Mouse (Mus musculus) right cerebral cortex, postnatal 25 days (tissue): ENCODE measurements around the gene Ngrn.
A peak's percentile ranks its signal among the peaks of the same experiment; 100 is the strongest.

ENCODE experiments used
- DNase-seq: peaks from one replicate; pipeline ENCODE4 v3.0.0; 2022

Ngrn gene

GRCm38 (mm10) chr7:80260625-80261371 is at the start of gene Ngrn:
Gene Ngrn (plus strand): TSS chr7:80261215.
- DNase-seq = peak; percentile 84

DNA sequence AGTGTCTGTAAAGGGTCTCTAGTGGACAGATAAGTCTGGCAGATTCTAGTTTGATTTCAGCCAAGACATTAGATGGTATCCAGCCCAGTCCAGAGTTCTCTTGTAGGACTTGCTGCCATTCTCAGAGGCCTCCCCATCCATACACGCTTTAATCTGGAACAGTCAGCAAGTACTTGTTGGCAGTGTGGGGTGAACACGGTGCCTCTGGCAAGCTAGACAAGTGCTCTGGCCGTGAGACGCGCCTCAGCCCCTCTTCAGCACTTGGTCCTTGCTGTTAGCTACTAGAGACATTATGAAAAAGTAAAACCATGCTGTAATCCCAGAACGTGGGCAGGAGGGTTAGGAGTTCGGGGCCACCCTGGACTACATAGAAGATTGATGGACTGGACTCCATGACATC is 47.4 kb upstream of the Ngrn start:
- DNase-seq = no peak

DNA sequence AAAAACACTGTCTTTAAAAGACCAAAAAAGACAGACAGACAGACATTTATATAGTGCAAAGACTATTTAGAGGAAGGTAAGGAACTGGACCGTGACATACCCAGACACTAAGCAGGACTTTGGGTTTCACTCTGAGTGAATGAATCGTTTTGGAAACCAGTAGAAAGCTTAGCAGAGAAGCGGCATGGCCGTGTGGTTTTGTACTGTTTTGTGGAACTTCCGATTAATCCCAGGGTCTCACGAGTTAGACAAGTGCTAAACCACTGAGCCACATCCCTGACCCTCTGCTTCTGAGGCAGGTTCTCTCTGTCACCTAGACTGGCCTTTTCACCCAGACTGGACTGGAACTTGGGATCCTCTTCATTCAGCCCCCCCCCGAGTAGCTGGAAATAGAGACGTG is 46.6 kb upstream of the Ngrn start:
- no peak for DNase-seq

DNA sequence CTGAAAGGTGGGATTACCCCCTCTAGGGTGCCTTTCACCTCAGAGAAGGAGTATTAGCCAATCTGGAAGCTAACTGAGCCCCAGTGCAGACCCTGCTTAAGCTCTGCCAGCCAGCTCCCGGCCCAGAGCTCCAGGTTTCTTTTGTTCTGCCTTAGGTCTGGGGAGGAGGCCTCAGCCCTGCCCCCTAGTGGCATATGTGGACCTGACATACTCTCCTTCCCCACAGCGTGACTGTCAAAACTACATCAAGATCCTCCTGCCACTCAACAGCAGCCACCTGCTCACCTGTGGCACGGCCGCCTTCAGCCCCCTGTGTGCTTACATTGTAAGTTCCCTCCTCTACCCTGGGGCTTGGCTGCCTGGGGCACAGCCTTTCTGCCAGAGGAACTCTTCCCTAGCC is 45.6 kb upstream of the Ngrn start:
- DNase-seq = peak; percentile 62

DNA sequence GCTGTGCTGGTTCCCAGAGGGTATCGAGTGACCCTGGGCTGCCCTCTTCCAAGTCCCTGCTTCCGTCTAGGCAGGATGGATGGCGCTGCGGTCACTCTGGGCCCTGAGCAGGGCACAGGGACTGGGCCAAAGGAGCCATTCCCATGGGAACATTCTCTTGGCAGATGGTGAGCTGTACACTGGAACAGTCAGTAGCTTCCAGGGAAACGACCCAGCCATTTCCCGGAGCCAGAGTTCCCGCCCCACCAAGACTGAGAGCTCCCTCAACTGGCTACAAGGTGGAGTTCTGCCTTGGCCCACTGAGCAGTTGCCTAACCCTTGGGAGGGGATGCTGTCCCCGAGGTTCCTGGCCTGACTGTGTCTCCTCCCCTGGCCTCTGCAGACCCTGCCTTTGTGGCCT is 44.4 kb upstream of the Ngrn start:
- no peak for DNase-seq

DNA sequence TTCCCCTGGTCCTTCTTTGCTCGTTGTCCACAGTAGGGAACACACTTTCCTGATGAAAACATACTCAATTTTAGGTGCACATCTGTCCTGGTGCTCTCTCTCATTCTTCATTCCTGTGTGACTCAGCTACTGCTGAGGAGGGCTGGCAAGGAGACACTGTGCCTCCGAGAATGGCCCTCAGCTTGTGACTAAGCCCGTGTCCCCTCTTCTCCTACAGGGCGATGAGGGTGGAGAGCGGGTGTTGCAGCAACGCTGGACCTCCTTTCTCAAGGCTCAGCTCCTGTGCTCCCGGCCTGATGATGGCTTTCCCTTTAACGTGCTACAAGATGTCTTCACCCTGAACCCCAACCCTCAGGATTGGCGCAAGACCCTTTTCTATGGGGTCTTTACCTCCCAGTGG is 42.3 kb upstream of the Ngrn start:
- no peak for DNase-seq

DNA sequence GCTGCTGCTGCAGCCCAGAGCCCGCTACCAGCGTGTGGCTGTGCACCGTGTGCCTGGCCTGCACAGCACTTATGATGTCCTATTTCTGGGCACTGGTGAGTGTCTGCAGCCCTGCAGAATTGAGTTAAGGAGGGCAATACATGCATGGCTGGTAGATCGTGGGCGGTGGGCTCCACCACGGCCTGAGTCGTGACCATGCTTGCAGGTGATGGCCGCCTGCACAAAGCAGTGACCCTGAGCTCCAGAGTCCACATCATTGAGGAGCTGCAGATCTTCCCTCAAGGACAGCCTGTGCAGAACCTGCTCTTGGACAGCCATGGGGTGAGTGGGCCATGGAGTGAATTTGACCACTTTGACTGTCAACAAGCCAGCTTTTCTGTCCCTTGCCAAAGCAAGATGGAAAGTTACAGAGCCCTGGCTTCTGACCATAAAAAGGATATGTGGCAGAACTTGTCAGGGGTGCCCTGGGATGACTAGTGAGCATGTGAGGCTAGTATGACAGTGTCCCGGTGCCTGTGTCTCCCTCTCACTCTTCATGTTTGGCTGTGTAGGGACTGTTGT is 40.7 kb upstream of the Ngrn start:
- no peak for DNase-seq

DNA sequence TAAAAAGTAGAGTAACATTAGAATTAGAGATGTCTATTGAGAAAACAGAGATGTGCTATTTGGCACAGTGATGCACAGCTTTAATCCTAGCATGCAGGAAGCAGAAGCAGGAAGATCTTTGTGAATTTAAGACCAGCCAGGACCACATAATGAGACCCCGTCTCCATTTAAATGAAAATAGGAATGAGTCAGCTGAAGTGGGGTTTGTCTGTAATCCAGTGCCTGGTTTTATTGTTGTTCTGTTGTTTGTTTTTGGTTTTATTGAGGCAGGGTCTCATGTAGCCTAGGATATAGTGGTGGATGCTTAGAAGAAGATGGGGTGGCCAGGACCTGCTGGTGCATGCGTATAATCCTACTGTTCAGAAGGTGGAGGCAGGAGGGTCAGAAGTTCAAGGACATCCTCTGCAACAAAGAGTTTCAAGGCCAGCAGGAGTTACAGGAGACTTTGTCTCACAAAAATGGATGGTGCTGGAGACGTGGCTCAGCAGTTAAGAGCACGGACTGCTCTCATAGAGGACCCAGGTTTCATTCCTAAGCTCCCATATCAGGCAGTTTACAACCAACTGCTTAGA is 39.8 kb upstream of the Ngrn start:
- no peak for DNase-seq

DNA sequence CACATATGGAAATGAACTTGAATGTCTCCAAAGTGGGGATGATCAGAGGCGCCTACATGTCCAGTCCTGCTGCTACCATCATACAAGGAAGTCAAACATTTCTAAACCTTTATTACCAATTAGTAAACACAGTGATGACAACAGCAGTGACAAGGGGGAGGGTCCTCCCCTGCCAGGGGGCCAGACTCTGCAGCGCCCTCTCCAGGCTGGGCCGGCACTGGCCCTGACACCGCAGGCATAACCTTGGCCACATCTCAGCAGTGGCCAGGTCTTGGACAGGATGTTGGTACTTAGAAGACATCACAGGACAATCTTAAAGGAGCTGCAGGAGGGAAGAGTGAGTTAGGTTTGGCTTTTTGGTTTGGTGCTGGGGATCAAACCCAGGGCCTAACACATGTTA is 34.0 kb upstream of the Ngrn start:
- DNase-seq = no peak

- no peak for DNase-seq
Observed at GRCm38 (mm10) chr7:80230196-80230595, 30.8 kb upstream of the Ngrn start.

DNA sequence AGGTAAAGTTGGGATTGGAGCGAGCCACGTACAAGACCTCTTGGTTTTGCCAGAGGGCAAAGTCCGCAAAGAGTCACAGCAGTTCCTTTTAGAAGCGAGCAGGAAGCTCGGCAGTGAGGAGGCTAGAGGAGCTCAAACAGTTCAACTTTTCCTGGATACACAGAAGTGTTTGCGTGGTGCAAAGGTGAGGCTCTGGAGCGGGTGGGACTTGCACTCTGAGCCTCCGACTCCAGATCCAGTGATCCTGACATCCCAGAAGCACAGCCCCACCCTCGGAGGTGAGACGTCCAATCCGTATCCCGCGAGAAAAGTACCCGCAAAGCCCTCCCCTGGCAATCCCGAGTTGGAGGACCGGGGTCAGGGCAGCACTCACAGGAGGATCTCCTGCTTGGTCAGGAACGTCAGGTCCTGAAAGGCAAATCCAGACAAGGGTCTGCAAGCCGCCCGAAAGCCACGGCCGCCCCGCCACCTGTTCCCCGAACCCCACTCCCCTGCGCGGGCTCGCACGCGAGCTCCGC is 29.0 kb upstream of the Ngrn start:
- no peak for DNase-seq

GRCm38 (mm10) chr7:80232489-80233029 is 28.5 kb upstream of the Ngrn start, which contains the start of the genes Cib1 and Gdpgp1:
Gene Cib1 (minus strand): TSS chr7:80232813.
Gene Gdpgp1 (plus strand): TSS chr7:80232865.
- DNase-seq = peak; percentile 95

DNA sequence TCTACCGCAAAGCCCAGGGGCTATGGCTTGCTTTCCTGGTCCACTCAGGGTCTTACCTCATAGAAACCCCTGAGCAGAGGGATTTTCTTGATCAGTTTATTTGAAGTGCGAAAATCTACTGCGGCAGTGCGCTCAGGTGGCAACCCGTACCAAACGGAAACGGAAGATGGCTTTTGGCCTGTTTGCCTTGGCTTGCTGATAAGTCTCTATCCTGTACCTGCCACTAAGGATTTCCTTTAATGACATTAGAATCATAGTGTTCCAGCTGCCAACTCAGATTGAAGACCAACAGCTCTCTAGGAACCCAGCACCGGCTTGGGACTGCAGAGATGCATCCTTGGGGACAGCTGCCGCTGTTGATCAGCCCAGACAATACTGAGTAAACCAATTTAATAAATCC is 27.2 kb upstream of the Ngrn start:
- DNase-seq = no peak

GRCm38 (mm10) chr7:80238542-80238941 is 22.5 kb upstream of the Ngrn start:
- DNase-seq = no peak

DNA sequence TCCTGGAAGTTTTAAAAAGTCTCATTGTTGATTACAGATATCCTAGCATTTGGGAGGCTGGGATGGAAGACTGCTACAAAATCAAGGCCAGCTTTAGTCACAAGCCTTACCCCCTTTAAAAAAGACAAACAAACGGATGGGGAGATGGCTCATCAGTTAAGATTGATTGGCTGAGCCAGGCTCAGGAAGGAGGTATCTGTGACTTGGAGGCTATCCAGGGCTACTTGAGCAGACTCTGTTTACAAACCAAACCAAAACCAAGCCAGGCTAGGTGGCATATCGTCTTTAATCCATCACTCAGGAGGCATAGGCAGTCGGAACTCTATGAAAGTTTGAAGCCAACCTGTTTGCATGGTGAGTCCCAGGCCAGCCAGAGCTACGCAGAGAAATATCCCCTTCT is 19.4 kb upstream of the Ngrn start:
- DNase-seq = no peak

DNA sequence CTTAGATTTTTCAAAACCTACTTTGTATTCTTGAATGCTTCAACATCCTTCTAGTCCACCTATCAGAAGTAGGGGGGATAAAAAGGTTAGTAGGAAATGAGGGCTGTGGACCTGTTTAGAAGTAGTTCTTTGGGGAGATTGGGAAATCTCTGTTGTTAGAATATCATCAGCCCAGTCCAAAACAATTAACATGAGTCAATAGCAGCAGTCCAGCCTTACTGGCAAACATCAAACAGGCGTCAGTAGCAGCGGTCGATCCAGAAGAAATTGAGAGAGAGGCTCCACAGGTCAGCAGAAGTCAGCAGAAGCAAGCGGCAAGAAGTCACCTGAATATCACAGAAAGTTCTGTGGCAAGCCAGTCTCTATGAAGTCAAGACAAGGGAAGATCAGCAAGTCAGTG is 16.2 kb upstream of the Ngrn start:
- DNase-seq = no peak

DNA sequence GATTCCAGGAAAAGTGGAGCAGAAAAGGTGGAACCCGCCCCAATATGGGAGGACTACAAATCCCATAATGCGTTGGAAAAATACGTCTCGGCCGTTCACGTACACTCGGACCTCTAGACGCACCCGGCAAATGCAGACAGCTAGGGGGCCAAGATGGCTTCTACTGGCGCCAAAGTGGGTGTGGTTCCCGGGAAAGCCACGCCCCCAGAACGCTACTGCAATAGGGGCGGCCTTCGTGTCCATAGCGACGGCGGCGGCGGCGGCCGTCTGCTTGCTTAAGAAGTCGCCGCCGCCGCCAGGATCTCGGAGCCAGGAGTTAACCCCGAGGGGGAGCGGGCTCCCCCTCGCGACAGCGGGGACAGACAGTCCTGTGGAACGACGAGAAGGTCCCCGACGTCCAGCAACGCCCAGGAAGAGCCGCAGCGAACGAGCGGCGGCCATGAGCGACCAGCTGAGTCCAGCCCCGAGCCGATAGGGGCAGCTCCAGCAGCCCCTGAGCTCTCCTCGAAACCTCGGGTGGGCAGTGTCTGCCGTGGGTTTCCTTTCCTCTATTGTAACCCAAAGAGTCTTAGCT is 14.8 kb upstream of the Ngrn start, which contains the start of gene Ttll13:
Ttll13 (plus strand) TSS at position 229 of the 574 bp plus-strand sequence.
- peak; percentile 94 for DNase-seq

DNA sequence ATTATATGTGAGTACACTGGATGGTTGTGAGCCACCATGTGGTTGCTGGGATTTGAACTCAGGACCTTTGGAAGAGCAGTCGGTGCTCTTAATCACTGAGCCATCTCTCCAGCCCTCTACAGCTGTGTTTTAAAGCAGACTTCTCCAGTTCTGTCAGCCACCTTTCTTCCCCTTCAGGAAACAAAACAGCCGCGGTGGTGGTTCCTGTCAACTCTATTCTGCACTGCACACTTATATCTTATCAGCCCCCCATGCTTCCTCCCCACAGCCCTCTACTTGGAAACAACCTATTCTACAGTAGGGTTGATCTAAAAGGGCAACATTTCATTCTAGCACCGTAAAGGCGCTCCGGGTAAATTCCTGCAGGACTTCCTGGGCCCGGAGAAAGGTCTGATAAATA is 14.2 kb upstream of the Ngrn start:
- no peak for DNase-seq

- no peak for DNase-seq
Observed at GRCm38 (mm10) chr7:80252437-80252836, 8.6 kb upstream of the Ngrn start.

- no peak for DNase-seq
Observed at GRCm38 (mm10) chr7:80252886-80253285, 8.1 kb upstream of the Ngrn start.

- DNase-seq = no peak
Observed at GRCm38 (mm10) chr7:80255981-80256380, 5.0 kb upstream of the Ngrn start.

GRCm38 (mm10) chr7:80257706-80258105 is 3.3 kb upstream of the Ngrn start:
- no peak for DNase-seq

- DNase-seq = peak; percentile 10
Observed at GRCm38 (mm10) chr7:80261372-80261990, 466 bp downstream of the Ngrn start.
